Mouse (Mus musculus) cerebellum, adult (tissue): ENCODE data around the gene Ak9.

Experiments
- ATAC-seq: cut with Nextera tagmentation; 2 replicates; pipeline ENCODE4 v1.9.2; 2017; ENCODE audit warnings: mild to moderate bottlenecking, moderate library complexity, mixed read lengths; ENCODE audit not compliant: insufficient number of reproducible peaks, low FRiP score, low TSS enrichment

Gene Ak9

GRCm38 (mm10) chr10:41303639-41304444 is at the start of gene Ak9:
TSS of gene Ak9 (plus strand) at chr10:41303980.
- ATAC-seq: peak; percentile 86

DNA sequence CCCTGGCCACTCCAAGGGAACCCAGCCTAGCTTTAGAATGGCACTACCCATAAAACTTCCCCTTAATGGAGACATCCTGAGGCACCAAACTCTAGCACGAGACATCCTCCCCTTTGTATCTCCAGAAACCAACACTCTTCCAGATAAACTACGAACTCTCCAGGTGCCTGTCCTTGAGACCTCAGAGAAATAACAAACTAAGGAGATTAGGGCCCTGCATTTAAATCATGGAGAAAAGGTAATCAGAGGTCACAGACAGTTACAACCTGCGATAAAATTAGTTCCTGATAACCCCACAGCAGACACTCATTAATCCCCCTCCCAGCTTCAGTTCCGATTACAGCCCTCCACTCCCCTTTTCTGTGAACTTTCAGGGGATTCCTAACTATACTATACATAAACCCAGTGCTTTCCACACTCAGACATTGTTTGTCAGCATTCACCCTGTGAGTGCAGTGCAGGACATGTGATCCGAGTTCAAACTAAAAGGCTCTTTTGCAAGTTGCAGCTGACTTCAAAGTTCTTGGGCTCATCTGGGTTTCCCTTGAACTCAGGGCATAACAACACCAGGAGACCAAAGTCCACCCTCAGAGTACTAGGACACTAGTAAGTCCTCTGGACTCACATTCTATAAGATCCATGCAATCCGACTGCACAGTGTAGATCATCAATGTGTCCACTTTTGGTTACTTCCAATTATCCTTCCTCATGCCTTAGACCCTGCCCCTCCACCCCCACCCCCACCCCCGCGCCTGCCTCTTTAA is 43.4 kb upstream of the Ak9 start:
- no peak for ATAC-seq

GRCm38 (mm10) chr10:41261218-41261617 is 42.6 kb upstream of the Ak9 start:
- no peak for ATAC-seq

DNA sequence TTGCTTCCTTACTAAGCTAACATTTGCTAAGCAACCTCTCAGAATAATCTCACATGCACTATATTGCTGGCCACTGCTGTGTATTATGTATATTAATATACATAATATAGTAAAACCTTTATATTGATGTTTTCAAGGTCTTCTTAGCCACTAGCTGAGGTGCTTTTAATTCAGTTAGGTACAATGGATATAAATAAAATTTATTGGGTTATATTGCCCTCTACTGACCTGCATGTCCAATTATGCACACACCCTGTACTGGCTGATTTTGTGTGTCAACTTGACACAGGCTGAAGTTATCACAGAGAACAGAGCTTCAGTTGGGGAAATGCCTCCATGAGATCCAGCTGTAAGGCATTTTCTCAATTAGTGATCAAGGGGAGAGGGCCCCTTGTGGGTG is 41.9 kb upstream of the Ak9 start:
- ATAC-seq: no peak

GRCm38 (mm10) chr10:41271860-41272259 is 31.9 kb upstream of the Ak9 start:
- no peak for ATAC-seq

- peak; percentile 58 for ATAC-seq
These were observed 28.9 kb upstream of the Ak9 start for GRCm38 (mm10) chr10:41274871-41275270.

DNA sequence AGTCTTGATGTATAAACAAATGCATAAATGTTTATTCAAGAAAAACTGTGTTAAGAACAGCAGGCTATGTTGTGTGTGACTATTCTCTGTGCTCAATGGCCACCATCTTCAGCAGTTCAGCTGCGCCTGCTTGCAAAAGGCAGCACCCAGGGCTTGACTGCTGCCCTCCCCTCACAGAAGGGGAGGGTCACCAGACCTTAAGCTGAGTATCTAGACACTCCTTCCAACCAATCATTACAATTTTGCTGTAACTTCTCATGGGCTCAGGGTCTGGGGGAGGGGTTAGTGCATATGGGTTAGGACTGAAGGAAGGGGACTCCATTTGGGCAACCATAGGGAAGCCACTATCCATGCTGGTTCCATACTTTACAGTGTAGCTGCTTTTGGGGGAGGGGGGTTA is 25.0 kb upstream of the Ak9 start:
- no peak for ATAC-seq

DNA sequence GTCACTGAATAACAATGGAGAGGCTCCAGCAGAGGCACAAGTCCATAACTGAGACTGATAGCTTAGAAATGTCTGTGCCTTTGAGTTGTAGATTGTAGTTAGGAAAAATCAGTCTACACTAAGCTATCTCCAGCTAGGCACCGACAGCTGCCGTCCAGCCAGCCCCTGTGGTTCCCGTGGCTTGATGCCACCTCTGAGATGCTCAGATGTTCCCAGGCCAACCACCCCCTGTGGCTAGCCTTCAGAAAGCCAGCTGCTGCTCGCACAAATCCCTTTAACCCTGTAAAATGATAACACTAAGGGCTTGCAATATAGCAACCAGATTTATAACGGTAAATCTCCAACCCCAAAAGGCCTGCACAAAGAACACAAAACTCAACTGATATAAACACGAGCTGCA is 23.6 kb upstream of the Ak9 start:
- ATAC-seq: no peak

GRCm38 (mm10) chr10:41280796-41281195 is 23.0 kb upstream of the Ak9 start:
- ATAC-seq: no peak

DNA sequence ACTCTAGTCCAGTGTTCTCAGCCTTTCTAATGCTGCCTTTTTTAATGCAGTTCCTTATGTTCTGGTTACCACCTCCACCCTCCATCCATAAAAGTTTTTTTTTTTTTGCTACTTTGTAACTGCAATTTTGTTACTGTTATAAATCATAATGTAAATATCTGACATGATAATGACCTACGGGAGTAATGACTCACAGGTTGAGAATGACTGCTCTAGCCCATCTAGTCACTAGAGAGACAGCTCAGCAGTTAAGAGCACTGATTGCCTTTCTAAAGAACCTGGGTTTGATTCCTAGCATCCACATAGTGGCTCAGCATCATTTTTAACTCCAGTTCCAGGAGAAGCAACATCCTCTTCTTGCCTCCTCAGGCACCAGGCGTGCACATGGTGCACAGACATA is 21.7 kb upstream of the Ak9 start:
- ATAC-seq: no peak

DNA sequence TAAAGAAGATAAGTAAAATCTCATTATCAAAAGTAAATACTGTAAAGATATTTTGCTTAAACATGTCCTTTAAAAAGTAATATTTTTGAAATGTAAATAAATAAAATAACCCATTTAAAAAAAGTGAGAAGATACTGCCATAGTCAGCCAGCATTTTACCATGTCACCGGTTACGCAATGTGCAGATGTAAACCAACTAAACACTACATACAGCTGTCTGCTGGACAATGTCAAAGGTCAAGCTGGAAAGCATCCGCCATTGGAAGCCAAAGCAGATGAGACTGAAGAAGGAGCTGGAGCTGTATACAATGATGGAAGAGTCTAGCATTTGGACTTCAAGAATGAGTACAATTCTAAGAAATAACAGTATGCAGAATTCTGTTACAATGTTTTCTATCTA is 16.2 kb upstream of the Ak9 start:
- ATAC-seq: no peak

DNA sequence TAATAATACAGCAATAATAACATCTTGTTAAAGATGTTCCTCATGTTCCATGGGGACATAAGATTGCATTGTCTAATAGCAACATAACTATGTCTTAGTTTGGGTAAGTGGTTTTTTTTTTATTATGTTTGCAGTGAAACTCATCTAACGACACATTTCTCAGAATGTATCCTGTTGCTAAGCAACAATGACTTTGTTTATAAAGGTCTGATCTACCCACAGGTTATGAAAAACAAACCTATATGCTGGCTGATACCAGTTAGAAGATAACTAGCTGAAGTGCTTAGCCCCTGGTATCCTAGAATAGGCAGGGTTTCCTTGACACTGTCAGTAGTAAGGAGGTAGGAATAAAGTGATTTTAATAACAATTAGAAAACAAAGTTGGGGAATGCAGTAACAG is 15.7 kb upstream of the Ak9 start:
- ATAC-seq: no peak

- ATAC-seq: peak; percentile 79
These were observed 14.9 kb upstream of the Ak9 start for GRCm38 (mm10) chr10:41288771-41289415.

- ATAC-seq: no peak
These were observed 12.8 kb upstream of the Ak9 start for GRCm38 (mm10) chr10:41291021-41291420.

GRCm38 (mm10) chr10:41293019-41293418 is 10.8 kb upstream of the Ak9 start:
- ATAC-seq: no peak

DNA sequence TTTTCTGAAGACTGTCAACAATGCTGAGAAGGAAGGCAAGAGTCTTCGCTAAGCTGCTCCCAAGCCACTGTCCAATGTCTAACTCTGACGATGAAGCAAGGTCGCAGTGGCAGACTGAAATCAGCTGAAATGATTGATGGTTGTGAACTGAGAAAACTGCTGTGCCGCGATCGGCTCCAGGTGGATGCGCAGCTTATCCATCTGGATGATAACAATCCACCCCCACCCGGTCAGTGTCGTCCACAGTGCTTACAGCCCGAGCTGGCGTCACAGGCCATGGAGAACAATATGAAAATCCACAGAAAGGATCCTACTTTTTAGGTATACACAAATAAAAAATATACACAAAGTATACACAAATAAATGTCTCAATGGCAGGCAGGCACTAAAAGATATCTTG is 9.0 kb upstream of the Ak9 start:
- ATAC-seq: peak; percentile 41; the same call in 1 of the 2 replicates

GRCm38 (mm10) chr10:41295145-41295544 is 8.6 kb upstream of the Ak9 start:
- ATAC-seq: peak; percentile 83

DNA sequence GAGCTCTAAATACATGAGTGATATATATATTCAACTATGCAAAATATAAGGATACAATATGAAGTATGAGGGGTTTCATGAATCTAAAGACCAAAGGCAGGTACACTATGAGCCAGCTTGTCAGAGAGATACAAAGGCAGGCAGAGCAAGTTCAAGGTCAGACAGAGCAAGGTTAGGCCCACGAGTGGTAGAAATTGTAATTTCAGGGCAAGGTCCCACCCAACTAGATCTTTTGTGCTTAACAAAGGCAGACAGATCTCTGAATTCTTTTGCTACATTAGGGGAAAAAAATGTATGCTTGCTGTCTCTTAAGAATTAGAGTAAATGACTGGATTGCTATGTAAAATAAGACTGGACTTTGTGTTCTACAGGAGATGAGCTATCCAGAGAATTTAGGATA is 3.6 kb upstream of the Ak9 start:
- no peak for ATAC-seq

GRCm38 (mm10) chr10:41302689-41303431 is 920 bp upstream of the Ak9 start, which contains the start of gene Fig4:
TSS of gene Fig4 (minus strand) at chr10:41303260.
- ATAC-seq: peak; percentile 82

- no peak for ATAC-seq
These were observed 1.2 kb downstream of the Ak9 start for GRCm38 (mm10) chr10:41304961-41305455.
